Mouse (Mus musculus) liver, embryonic 14.5 days (tissue): ENCODE data around the gene Nlrc3.

Experiments
- CTCF ChIP-seq: IDR thresholded peaks from 2 replicates; pipeline ENCODE4 v1.5.1; 2016; ENCODE audit warnings: antibody characterized with exemption, low read depth, control low read depth
- EP300 ChIP-seq: IDR thresholded peaks from 2 replicates; pipeline ENCODE4 v1.6.1; 2016; ENCODE audit warnings: antibody characterized with exemption, low read depth

GRCm38 (mm10) chr16:3975658-3976057 is 774 bp downstream of the Nlrc3 start:
- TF ChIP-seq CTCF (no peak), EP300 (no peak)
